Mouse (Mus musculus): Measurements from ENCODE around the gene Wdr75. TPM values are rescaled to one million over a fixed set of nuclear protein-coding genes. Genes with fewer than 3 reads are reported as not detected.

The Wdr75 gene
- total RNA-seq (2021): 10 to 100 TPM; 17.3 to 17.7 TPM
- long read RNA-seq, experiment 1, transcript Wdr75-201 (21 exons, 2,953 nt): major isoform, 11 of 12 reads
- long read RNA-seq, experiment 1, partial matches to known transcripts: 0 of 12 reads
- long read RNA-seq, experiment 1, other reads (novel, unspliced or antisense): 1 of 12 reads
- long read RNA-seq, experiment 2, transcript Wdr75-201 (21 exons, 2,953 nt): major isoform, 9 of 11 reads
- long read RNA-seq, experiment 2, partial matches to known transcripts: 0 of 11 reads
- long read RNA-seq, experiment 2, other reads (novel, unspliced or antisense): 2 of 11 reads

DNA sequence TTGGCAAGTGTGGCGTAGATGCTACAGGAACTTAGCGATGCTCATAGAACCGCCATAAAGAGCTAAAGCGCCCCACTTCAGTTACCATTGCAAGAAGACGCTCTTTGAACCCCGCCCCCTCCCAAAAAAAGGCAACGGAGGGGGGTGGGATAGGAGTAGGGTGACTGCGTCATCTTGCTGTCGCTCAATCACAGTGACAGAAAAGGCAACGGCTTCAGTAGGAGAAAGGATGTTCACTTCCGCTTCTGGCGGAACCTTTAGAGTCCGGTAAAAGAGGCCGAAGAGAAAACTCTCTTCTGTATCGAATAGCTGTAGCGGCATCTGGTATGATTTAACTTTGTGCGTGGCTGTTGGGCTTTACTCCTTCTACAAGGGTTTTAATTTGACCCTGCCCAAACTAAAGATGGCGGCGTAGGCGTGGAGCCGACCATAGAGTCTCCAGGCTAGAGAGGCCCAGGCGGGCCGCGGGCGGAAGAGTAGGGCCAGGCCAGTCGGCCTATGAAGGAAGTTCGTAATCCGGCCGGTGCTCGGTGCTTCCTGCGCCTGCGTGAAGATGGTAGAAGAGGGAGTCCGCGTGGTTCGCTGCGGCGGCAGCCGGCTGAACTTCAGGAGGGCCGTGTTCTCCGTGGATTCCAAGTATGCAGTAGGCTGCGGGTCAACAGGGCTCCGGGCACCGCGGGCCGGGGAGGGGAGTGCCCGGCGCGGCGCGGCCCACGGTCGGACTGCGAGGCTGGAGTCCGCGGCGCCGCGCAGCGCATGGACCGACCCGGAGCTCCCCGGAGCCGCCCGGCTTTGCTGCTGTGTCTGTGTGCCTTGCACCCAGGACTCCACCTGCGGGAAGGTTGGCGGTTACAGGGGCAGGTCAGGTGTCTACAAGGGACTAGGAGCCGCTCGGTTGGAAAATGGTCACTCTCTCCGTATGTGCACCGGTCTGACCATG, at the start of gene Wdr75:
TSS of gene Wdr75 (plus strand) at position 198 of the 940 bp plus-strand sequence.
- DNase-seq: peak; percentile 96 to 98

DNA sequence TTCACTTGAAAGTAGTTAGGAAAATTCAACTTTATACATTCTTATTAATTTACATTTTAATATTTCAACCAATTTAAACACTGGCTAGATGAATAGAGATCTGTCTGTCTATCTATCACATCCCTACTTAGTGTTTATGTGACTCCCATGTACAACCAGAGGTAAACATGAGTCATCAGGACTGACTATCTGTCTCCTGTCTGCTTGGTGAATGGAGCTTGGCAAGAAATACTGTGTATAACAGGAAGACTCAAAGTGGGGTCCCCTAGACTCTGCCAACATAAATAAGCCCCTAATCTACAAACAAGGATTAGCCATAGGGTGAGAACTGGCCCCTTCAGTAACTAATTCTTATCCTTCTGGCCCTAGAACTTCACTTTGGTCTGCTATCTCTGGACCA, 39.1 kb upstream of the Wdr75 start:
- DNase-seq: no peak

GRCm38 (mm10) chr1:45756707-45757106, 38.3 kb upstream of the Wdr75 start:
- DNase-seq: peak; percentile 18 to 21

GRCm38 (mm10) chr1:45758011-45758410, 37.0 kb upstream of the Wdr75 start:
- no peak for DNase-seq

DNA sequence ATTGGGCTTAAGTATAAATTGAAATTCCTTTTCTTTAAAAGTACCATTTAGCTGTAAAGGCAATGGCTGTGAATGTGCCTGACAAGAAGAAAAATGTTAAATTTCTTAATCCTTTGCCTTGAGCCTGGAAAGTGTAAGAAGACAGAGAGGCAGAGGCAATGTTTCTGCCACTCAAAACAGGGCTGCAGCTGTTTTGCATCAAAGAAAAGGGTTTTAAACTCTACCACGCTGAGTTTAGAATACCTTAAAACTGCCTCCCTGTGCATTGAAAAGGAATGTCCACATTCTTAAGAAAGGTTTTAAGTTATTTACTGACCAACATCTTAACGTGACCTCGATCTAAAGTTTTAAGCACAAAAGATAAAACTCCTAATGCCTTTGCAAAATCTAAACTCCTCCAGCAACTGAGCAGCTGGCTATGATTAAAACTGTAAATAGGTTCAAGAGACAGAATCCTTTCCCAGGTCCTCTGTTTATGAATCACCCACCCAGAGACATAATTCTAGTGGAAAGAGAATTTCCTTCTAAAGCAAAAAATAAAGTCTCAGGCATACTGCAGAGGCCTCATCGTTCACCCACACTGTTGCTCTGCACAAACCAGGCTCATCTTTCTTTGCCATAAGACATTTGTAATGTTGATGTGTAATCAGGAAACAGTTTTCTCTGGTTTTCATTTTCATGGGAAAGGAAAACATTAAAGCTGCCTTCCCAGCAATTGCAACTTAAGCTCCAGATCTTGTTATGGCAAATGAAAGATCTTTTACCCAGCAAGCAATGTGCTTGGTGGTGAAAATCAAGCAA, 34.1 kb upstream of the Wdr75 start:
- DNase-seq: no peak

GRCm38 (mm10) chr1:45761468-45761795, 33.5 kb upstream of the Wdr75 start:
- no peak for DNase-seq

- peak; percentile 73 to 83 for DNase-seq
Observed at GRCm38 (mm10) chr1:45765678-45766077, 29.3 kb upstream of the Wdr75 start.

- DNase-seq: peak; percentile 66 to 94
Observed at GRCm38 (mm10) chr1:45766123-45766522, 28.8 kb upstream of the Wdr75 start.

DNA sequence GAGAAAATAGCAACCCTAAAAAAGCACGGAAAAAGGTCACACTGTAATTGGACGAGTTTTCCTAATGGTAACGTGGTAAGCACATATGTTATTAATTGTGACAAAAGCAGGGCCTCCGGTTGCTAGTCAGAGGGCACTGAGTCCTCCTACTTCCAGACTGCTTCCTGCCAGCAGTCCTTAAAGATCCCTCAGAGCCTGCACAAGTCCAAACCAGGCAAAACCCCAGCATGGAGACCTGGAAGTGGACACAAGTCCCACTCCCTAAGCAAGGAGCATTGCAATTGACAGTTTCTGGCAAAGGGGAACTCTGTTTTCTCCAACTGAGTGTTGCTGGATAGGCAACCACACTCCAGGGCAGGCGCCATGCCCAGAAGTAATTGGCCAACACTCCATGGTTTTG, 27.4 kb upstream of the Wdr75 start:
- peak; percentile 58 to 61 for DNase-seq

- no peak for DNase-seq
Observed at GRCm38 (mm10) chr1:45769321-45769720, 25.6 kb upstream of the Wdr75 start.

- no peak for DNase-seq
Observed at GRCm38 (mm10) chr1:45770051-45770450, 24.9 kb upstream of the Wdr75 start.

GRCm38 (mm10) chr1:45780606-45781288, 14.2 kb upstream of the Wdr75 start:
- DNase-seq: no peak

DNA sequence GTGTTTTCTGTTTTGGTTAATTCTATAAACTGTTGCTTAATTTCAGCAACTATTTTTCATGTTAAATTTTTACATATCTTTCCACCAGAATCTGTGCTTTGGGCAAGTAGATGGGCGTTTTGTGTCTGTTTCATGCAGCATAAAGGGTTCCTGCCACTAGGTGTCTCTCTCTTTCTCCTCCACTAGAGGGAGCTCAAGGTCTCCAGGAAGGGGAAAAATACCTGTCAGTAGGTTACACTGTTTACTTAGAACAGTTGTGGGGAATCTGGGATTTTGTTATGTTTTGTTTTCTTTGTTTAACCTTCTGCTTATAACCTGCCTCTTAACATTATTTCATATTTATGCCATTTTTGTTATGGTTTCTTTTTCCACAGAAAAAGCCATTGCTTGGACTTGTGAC, 21.9 kb downstream of the Wdr75 start:
- DNase-seq: peak; percentile 40 to 74

GRCm38 (mm10) chr1:45818564-45818963, 23.6 kb downstream of the Wdr75 start:
- no peak for DNase-seq

GRCm38 (mm10) chr1:45824441-45824840, 29.5 kb downstream of the Wdr75 start:
- no peak for DNase-seq

DNA sequence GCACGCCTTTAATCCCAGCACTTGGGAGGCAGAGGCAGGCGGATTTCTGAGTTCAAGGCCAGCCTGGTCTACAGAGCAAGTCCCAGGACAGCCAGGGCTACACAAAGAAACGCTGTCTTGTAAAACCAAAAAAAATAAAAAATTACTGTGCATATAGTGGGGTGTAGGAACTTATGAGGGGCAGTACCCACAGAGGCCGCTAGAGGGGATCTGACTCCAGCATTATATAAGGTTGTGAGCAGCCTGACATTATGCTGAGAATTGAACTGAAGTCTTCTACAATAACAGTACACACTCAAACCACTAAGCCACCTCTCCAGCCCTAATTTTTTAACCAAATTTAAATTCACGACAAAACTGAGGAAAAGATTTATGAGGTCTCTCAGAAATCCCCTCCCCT, 30.2 kb downstream of the Wdr75 start:
- peak; percentile 52 to 84 for DNase-seq

- DNase-seq: no peak
Observed at GRCm38 (mm10) chr1:45825630-45826029, 30.7 kb downstream of the Wdr75 start.

DNA sequence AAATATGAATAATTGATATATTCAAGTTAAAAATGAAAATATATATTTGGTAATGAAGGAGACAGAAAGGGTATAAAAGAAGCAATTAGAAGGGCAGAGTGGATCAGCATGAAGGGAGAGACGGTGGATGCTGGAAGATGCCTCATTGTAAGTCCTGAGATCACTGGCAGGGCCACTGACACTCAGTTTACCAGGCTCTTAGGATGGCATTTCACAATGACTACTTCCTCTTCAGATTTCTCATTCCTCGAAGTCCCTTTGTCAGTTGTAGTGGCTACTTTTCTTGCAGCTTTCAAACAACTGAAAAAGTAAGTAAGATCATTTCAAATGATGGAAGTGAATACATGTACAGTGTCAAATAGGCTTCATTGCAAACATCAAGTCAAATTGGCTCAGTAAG, 31.2 kb downstream of the Wdr75 start:
- DNase-seq: no peak

DNA sequence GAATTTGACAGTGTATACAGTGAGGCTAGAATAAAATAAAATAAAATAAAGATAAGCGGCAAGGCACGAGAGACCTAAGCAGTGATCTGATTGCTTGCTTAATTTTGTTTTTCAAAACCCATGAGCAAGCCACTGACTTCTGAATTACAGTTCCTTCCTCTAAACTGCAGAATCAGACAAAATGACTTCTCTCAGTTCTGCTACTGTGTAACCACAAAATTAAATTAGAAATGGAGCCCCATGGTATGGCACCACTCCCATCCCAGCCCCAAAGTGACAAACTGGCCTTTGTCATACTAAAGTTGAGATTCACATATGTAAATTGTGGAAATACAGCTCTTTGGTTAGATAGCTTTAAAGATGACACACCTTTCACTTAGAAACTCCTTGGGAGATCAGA, 31.8 kb downstream of the Wdr75 start:
- DNase-seq: no peak

- no peak for DNase-seq
Observed at GRCm38 (mm10) chr1:45830453-45831206, 35.7 kb downstream of the Wdr75 start.

DNA sequence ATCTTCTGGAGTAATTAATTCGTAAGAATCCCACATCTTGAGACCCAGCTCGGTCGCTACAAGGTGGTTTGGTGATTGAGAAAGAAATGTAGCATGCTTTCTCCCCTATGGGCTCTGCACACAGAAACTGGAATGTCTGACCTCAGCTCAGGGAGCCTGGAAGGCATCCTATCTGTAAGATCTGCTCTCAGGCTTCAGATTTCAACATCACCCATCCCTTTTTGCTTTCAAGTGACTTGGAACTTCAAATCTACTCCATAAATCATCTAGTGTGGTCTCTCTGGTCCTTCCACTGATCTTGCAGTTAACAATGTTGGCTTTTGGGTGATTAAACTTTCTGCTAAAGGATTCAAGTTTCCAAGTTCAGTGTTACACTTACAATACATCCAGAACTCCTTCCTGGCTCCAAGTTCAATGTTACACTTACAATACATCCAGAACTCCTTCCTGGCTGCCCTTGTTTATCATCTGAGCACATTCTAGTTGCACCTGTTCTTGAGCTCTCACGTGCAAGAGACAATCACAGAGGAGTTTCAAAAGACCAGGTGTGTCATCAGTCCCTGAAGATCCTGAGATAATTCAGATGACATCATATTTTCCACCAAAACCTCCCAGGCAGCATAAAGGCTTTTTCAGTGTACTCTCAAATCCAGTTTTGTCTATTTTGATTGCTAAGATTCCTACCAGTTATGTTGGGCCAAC, 40.5 kb downstream of the Wdr75 start:
- no peak for DNase-seq
